Mouse (Mus musculus): ENCODE results near the gene Palm2.

The Palm2 gene

GRCm38 (mm10) chr4:57514003-57514937 lies 80.2 kb downstream of the Palm2 start:
- DNase-seq (ENCODE audit: low read depth), result peak; percentile 47

- no peak for DNase-seq (ENCODE audit: low read depth)
Observed at GRCm38 (mm10) chr4:57515356-57515755, 81.3 kb downstream of the Palm2 start.

- no peak for DNase-seq (ENCODE audit: low read depth)
Observed at GRCm38 (mm10) chr4:57523456-57523855, 89.4 kb downstream of the Palm2 start.

- peak; percentile 55 for DNase-seq (ENCODE audit: low read depth)
Observed at GRCm38 (mm10) chr4:57524461-57524860, 90.4 kb downstream of the Palm2 start.

GRCm38 (mm10) chr4:57525221-57526011 lies 91.4 kb downstream of the Palm2 start:
- DNase-seq (ENCODE audit: low read depth), result peak; percentile 32

GRCm38 (mm10) chr4:57528296-57528695 lies 94.2 kb downstream of the Palm2 start:
- no peak for DNase-seq (ENCODE audit: low read depth)

GRCm38 (mm10) chr4:57533686-57534085 lies 99.6 kb downstream of the Palm2 start:
- DNase-seq (ENCODE audit: low read depth), result no peak

GRCm38 (mm10) chr4:57534232-57534631 lies 100.2 kb downstream of the Palm2 start:
- no peak for DNase-seq (ENCODE audit: low read depth)

- no peak for DNase-seq (ENCODE audit: low read depth)
Observed at GRCm38 (mm10) chr4:57535087-57535486, 101.0 kb downstream of the Palm2 start.

GRCm38 (mm10) chr4:57538029-57538688 lies 104.1 kb downstream of the Palm2 start:
- DNase-seq (ENCODE audit: low read depth), result peak; percentile 86

- DNase-seq (ENCODE audit: low read depth), result peak; percentile 99
Observed at GRCm38 (mm10) chr4:57543692-57544256, 109.7 kb downstream of the Palm2 start.

- peak; percentile 61 for DNase-seq (ENCODE audit: low read depth)
Observed at GRCm38 (mm10) chr4:57547785-57548184, 113.7 kb downstream of the Palm2 start.

GRCm38 (mm10) chr4:57550216-57550615 lies 116.2 kb downstream of the Palm2 start:
- DNase-seq (ENCODE audit: low read depth), result peak; percentile 80

GRCm38 (mm10) chr4:57557102-57557501 lies 123.1 kb downstream of the Palm2 start:
- DNase-seq (ENCODE audit: low read depth), result no peak

- peak; percentile 58 for DNase-seq (ENCODE audit: low read depth)
Observed at GRCm38 (mm10) chr4:57559438-57559837, 125.4 kb downstream of the Palm2 start.

- DNase-seq (ENCODE audit: low read depth), result peak; percentile 90
Observed at GRCm38 (mm10) chr4:57560010-57560409, 126.0 kb downstream of the Palm2 start.

- DNase-seq (ENCODE audit: low read depth), result peak; percentile 87
Observed at GRCm38 (mm10) chr4:57561055-57561454, 127.0 kb downstream of the Palm2 start.

GRCm38 (mm10) chr4:57565283-57565682 lies 131.2 kb downstream of the Palm2 start:
- DNase-seq (ENCODE audit: low read depth), result no peak

- DNase-seq (ENCODE audit: low read depth), result no peak
Observed at GRCm38 (mm10) chr4:57565811-57566210, 131.8 kb downstream of the Palm2 start.

GRCm38 (mm10) chr4:57567666-57568206 lies 133.7 kb downstream of the Palm2 start, which contains the start of gene Pakap:
Pakap (plus strand) TSS chr4:57568179.
- peak; percentile 81 for DNase-seq (ENCODE audit: low read depth)

- DNase-seq (ENCODE audit: low read depth), result peak; percentile 64
Observed at GRCm38 (mm10) chr4:57568268-57569068, 134.4 kb downstream of the Palm2 start.
